Mouse (Mus musculus) stomach, embryonic 16.5 days (tissue): ENCODE data around the gene Sae1. TPM values are rescaled to one million over a fixed set of nuclear protein-coding genes. Genes with fewer than 3 reads are reported as not detected.

ENCODE experiments used
- ATAC-seq: fragments of 200-750 bp; cut with Nextera tagmentation; 2 replicates; pipeline ENCODE4 v1.8.0; 2017; ENCODE audit warnings: moderate number of reproducible peaks, moderate TSS enrichment; ENCODE audit not compliant: insufficient read depth, low FRiP score
- H3K27ac ChIP-seq: fragments of 300-500 bp; sonication (generic); 2 replicates; pipeline ENCODE4 v1.5.1; 2014; ENCODE audit warnings: low read length
- H3K27me3 ChIP-seq: fragments of 300-500 bp; sonication (generic); 2 replicates; pipeline ENCODE4 v1.6.1; 2014; ENCODE audit warnings: low read length, control low read depth, mixed read lengths; ENCODE audit not compliant: control insufficient read depth, insufficient read depth
- H3K36me3 ChIP-seq: fragments of 300-500 bp; sonication (generic); 2 replicates; pipeline ENCODE4 v1.6.1; 2014; ENCODE audit warnings: low read length; ENCODE audit not compliant: control insufficient read depth, insufficient read depth
- H3K4me1 ChIP-seq: fragments of 300-500 bp; sonication (generic); 2 replicates; pipeline ENCODE4 v1.6.1; 2014; ENCODE audit warnings: low read length, control low read depth, mixed read lengths; ENCODE audit not compliant: control insufficient read depth, insufficient read depth
- H3K4me2 ChIP-seq: fragments of 300-500 bp; sonication (generic); 2 replicates; pipeline ENCODE4 v1.6.1; 2014; ENCODE audit warnings: low read depth, low read length, mixed read lengths
- H3K4me3 ChIP-seq: fragments of 300-500 bp; sonication (generic); replicated peaks from 2 replicates; pipeline ENCODE4 v1.5.1; 2014; ENCODE audit warnings: mild to moderate bottlenecking, low read length
- H3K9ac ChIP-seq: fragments of 300-500 bp; sonication (generic); 2 replicates; pipeline ENCODE4 v1.6.1; 2014; ENCODE audit warnings: low read length
- H3K9me3 ChIP-seq: fragments of 300-500 bp; sonication (generic); replicated peaks from 2 replicates; pipeline ENCODE4 v1.6.1; 2016; ENCODE audit warnings: low read length, control low read depth; ENCODE audit not compliant: control insufficient read depth
- WGBS: fragments of 180-500 bp; shearing (Covaris S2); extraction: QIAGEN DNeasy Blood & Tissue Kit; methylation state at CpG from one replicate; pipeline ENCODE4 v1.1.7; 2014; 5-methylcytosine and 5-hydroxymethylcytosine counted together
- polyA plus RNA-seq: library from polyadenylated mRNA; unstranded; fragments of >200 nt; fragmentation: Nextera tagmentation; extraction: Ambion mirVana; gene quantifications from 2 replicates; pipeline ENCODE4 v1.2.1, GENCODE M21; 2015

Sae1 gene
- polyA plus RNA-seq, 1 experiment from 2014 or later: 256 TPM

- H3K4me2 ChIP-seq: no peak overlapping the region
- H3K27ac ChIP-seq: no peak overlapping the region
- no peak for ATAC-seq
- 79% methylated on average over 5 of the region's 5 CpGs for WGBS
- peaks cover 36% of the 10 kb centered on the region for H3K36me3 ChIP-seq
- no peaks in the 10 kb centered on the region for H3K27me3 ChIP-seq
- no peaks in the 10 kb centered on the region for H3K9me3 ChIP-seq
- no peak overlapping the region for H3K9ac ChIP-seq
- H3K4me3 ChIP-seq: no peak overlapping the region
- no peaks in the 10 kb centered on the region for H3K4me1 ChIP-seq
These were observed 31.1 kb upstream of the Sae1 start for GRCm38 (mm10) chr7:16418713-16419112.

DNA sequence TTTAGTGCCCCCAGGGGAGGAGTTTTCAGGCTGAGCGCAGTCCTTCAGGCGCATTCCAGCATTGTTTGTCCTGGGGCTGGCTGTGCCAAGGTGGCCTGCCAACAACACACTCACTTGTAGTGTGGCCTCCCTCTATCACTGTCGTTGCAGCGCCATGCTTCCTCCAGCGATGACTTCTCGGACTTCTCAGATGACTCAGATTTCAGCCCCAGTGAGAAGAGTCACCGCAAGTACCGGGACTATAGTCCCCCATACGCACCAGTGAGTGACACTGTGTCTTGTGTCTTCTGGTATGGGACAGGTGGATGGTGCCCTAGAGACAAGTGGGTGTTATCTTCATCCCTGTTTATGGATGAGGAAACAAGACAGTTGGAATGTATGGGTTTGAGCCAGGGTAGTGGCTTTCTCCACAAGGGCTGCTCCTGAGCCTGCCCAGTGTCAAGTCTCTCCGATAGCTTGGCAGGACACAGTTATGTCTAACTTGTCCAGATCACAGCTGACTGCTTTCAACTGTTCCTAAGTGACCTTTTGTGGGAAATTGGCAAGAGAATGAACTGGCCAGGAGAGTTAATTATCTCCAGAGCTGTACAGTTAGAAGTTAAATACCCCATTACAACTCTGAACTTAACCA, 29.6 kb upstream of the Sae1 start:
- 82% methylated on average over 10 of the region's 10 CpGs for WGBS
- Histone ChIP-seq H3K27ac (no peak overlapping the region), H3K36me3 (peaks cover 33% of the 10 kb centered on the region)

DNA sequence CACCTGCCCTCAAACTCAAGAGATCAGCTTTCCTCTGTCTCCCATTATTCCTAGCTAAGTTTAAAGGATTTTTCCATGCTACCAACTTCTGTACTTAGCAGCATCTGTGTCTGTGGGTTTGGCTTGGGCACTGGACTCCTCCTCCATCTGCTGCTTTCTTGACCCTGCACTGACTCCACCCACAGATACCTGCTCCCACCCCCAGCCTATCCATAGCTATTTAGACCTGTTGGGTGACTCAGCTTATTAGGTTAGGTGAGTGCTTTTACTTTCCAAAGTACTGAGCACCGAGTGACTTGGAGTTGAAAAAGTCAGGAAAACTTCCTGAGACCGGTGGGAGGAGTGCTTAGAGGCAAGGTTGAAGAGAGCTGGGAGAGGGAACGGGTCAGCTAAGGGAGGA, 27.8 kb upstream of the Sae1 start:
- no peak overlapping the region for H3K4me2 ChIP-seq
- peaks cover 17% of the 10 kb centered on the region; the same call in 1 of the 2 replicates for H3K36me3 ChIP-seq
- WGBS: 65% methylated on average over 3 of the region's 3 CpGs
- no peak overlapping the region for H3K9ac ChIP-seq
- 0 out of 2 replicates have a peak, but pooled peaks cover 4% of the 10 kb centered on the region for H3K4me1 ChIP-seq
- no peaks in the 10 kb centered on the region for H3K9me3 ChIP-seq
- ATAC-seq: peak; percentile 92
- H3K27ac ChIP-seq: peak overlapping the region; percentile 61; the same call in 1 of the 2 replicates
- no peaks in the 10 kb centered on the region for H3K27me3 ChIP-seq
- no peak overlapping the region for H3K4me3 ChIP-seq

More for the DNA sequence above, 29.6 kb upstream of the Sae1 start:
- Histone ChIP-seq H3K4me2 (no peak overlapping the region), H3K4me1 (0 out of 2 replicates have a peak, but pooled peaks cover 4% of the 10 kb centered on the region), H3K9me3 (no peaks in the 10 kb centered on the region), H3K27me3 (no peaks in the 10 kb centered on the region), H3K4me3 (no peak overlapping the region), H3K9ac (no peak overlapping the region)
- no peak for ATAC-seq

- H3K4me2 ChIP-seq: no peak overlapping the region
- 0 out of 2 replicates have a peak, but pooled peaks cover 8% of the 10 kb centered on the region for H3K36me3 ChIP-seq
- H3K9ac ChIP-seq: no peak overlapping the region
- WGBS: 47% methylated on average over 2 of the region's 2 CpGs
- no peak for ATAC-seq
- H3K4me3 ChIP-seq: no peak overlapping the region
- no peak overlapping the region for H3K27ac ChIP-seq
- 0 out of 2 replicates have a peak, but pooled peaks cover 4% of the 10 kb centered on the region for H3K4me1 ChIP-seq
- H3K9me3 ChIP-seq: no peaks in the 10 kb centered on the region
- H3K27me3 ChIP-seq: no peaks in the 10 kb centered on the region
These were observed 25.3 kb upstream of the Sae1 start for GRCm38 (mm10) chr7:16412930-16413329.

- H3K4me2 ChIP-seq: no peak overlapping the region
- H3K4me3 ChIP-seq: no peak overlapping the region
- H3K9ac ChIP-seq: no peak overlapping the region
- H3K4me1 ChIP-seq: 0 out of 2 replicates have a peak, but pooled peaks cover 4% of the 10 kb centered on the region
- ATAC-seq: no peak
- WGBS: 84% methylated on average over 8 of the region's 8 CpGs
- no peaks in the 10 kb centered on the region for H3K9me3 ChIP-seq
- 0 out of 2 replicates have a peak, but pooled peaks cover 5% of the 10 kb centered on the region for H3K36me3 ChIP-seq
- H3K27ac ChIP-seq: no peak overlapping the region
- no peaks in the 10 kb centered on the region for H3K27me3 ChIP-seq
These were observed 24.8 kb upstream of the Sae1 start for GRCm38 (mm10) chr7:16412220-16412896.

DNA sequence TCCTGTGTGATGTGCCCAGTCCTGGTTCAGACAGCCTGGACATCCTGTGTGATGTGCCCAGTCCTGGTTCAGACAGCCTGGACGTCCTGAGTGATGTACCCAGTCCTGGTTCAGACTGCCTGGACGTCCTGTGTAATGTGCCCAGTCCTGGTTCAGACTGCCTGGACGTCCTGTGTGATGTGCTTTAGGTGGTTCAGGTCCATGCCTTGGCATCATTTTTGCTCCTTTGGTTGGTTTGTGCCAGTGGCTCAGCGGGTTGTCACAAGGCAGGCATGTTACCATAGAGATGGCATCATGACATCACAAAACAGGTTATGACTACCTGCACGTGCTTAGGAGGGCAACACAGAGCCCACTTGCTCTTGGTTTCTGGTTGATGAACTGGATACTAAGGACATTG, 23.5 kb upstream of the Sae1 start:
- ATAC-seq: no peak
- Histone ChIP-seq H3K27me3 (no peaks in the 10 kb centered on the region), H3K4me2 (no peak overlapping the region), H3K36me3 (no peaks in the 10 kb centered on the region), H3K4me1 (peaks cover 9% of the 10 kb centered on the region), H3K27ac (no peak overlapping the region), H3K9ac (no peak overlapping the region), H3K4me3 (no peak overlapping the region), H3K9me3 (no peaks in the 10 kb centered on the region)
- WGBS: 87% methylated on average over 5 of the region's 5 CpGs

- H3K9ac ChIP-seq: no peak overlapping the region
- no peaks in the 10 kb centered on the region for H3K27me3 ChIP-seq
- no peaks in the 10 kb centered on the region for H3K36me3 ChIP-seq
- peaks cover 34% of the 10 kb centered on the region for H3K4me1 ChIP-seq
- no peak for ATAC-seq
- no peak overlapping the region for H3K4me3 ChIP-seq
- no peak overlapping the region for H3K4me2 ChIP-seq
- WGBS: 90% methylated on average over 3 of the region's 3 CpGs
- H3K9me3 ChIP-seq: no peaks in the 10 kb centered on the region
- H3K27ac ChIP-seq: no peak overlapping the region
These were observed 19.4 kb upstream of the Sae1 start for GRCm38 (mm10) chr7:16406978-16407377.

- 16% methylated on average over 11 of the region's 11 CpGs for WGBS
- no peaks in the 10 kb centered on the region for H3K36me3 ChIP-seq
These were observed 18.1 kb upstream of the Sae1 start for GRCm38 (mm10) chr7:16405516-16406351.

More at GRCm38 (mm10) chr7:16405516-16406351, 18.1 kb upstream of the Sae1 start:
- peaks cover 34% of the 10 kb centered on the region for H3K4me1 ChIP-seq
- H3K4me2 ChIP-seq: peak overlapping the region; percentile 48
- no peaks in the 10 kb centered on the region for H3K9me3 ChIP-seq
- peak; percentile 85 for ATAC-seq
- peak overlapping the region; percentile 69 for H3K9ac ChIP-seq
- peak overlapping the region; percentile 98 for H3K27ac ChIP-seq
- peak overlapping the region; percentile 21 for H3K4me3 ChIP-seq
- H3K27me3 ChIP-seq: no peaks in the 10 kb centered on the region
